Mouse (Mus musculus): ENCODE measurements around the gene Tlnrd1. TPM values are rescaled to one million over a fixed set of nuclear protein-coding genes. Genes with fewer than 3 reads are reported as not detected.

The Tlnrd1 gene
- total RNA-seq, 2 experiments from 2014 or later, result 8.3 TPM

DNA sequence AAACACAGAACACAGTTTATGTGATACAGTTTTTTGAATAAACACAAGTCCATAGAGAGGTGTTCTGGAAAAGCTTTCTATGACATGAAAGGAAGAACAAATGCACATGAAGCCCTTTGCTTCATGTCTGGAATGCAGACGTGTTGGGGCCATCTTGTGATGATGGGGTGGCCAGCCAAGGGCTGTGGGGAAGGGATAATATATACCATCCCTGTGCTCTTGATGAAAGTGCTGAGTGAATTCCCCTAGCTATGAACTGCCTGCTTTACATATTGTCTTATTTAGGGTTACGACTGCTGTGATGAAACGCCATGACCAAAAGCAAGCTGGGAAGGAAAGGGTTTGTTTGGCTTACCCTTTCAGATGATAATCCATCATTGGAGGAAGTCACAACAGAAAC lies 39.3 kb downstream of the Tlnrd1 start:
- DNase-seq, result no peak

- DNase-seq, result peak; percentile 14
Measured at GRCm38 (mm10) chr7:83842486-83843259, 41.4 kb downstream of the Tlnrd1 start.

GRCm38 (mm10) chr7:83840076-83840475 lies 44.0 kb downstream of the Tlnrd1 start:
- no peak for DNase-seq

GRCm38 (mm10) chr7:83838525-83839224 lies 45.4 kb downstream of the Tlnrd1 start:
- DNase-seq, result no peak

Other genes starting within 250 kb of the Tlnrd1 start
- gene Il16, start 138.6 kb downstream of the Tlnrd1 start, total RNA-seq (2021), result 1 to 10 TPM; 6.7 to 8.6 TPM
- gene Cfap161, start 89.4 kb downstream of the Tlnrd1 start, total RNA-seq (2021), result not detected
- 10 to 100 TPM; 49.3 to 54.9 TPM for gene Mesd, start 161 bp upstream of the Tlnrd1 start, total RNA-seq (2021)
- under 1 TPM in 1 of 2 experiments, not detected in 1; 0.08 TPM for gene Cemip, start 202.2 kb upstream of the Tlnrd1 start, total RNA-seq (2021)

Data from heart, adult 18-20 months (tissue).